Mouse (Mus musculus): ENCODE measurements at regions not wholly inside any gene's neighbourhood (a gene's known extent, or its start where the extent isn't known, plus 50 kb on each side); places are given as distances from the start of the nearest gene placed in this dataset.

GRCm38 (mm10) chr1:137591295-137591694, 584.2 kb downstream of the Ptprc start:
- Histone ChIP-seq H3K79me2 (replicated peaks; ENCODE audit: control insufficient read depth, extremely low read depth, insufficient read depth, poor library complexity, severe bottlenecking) (no peaks in the 10 kb centered on the region), H3K27me3 (replicated peaks) (no peaks in the 10 kb centered on the region), H3K4me2 (ENCODE audit: insufficient read depth, low read depth, poor library complexity, severe bottlenecking) (no peak overlapping the region), H3K9me3 (replicated peaks; ENCODE audit: low read length) (no peaks in the 10 kb centered on the region), H3K36me3 (replicated peaks in 1 of 2; ENCODE audit: control insufficient read depth in 1 of 2, insufficient read depth in 1 of 2, low read length in 1 of 2) (no peaks in the 10 kb centered on the region), H3K27ac (ENCODE audit: insufficient read depth, low read depth) (no peak overlapping the region), H3K4me3 (replicated peaks in 1 of 3; ENCODE audit: low read depth in 2 of 3, low read length in 2 of 3, poor library complexity in 1 of 3) (no peak overlapping the region), H3K4me1 (ENCODE audit: control insufficient read depth in 1 of 2, insufficient read depth in 2 of 2) (peaks cover 0 to 4% of the 10 kb centered on the region in 2 experiments; a peak in 1 of 4 replicates), H3K9ac (ENCODE audit: insufficient read depth, low read depth) (no peak overlapping the region)
- dilution Hi-C loops (cut with MboI; ENCODE audit: extremely low pct_ligation_motif_present, extremely low pct_unique_long_range_greater_than_20kb, low sequenced_read_pairs): no loop called here
- TF ChIP-seq BHLHE40 (IDR thresholded peaks at IDR 0.05; ENCODE audit: low read depth, low read length): no peak
- no peak for TF ChIP-seq ZKSCAN1 (IDR thresholded peaks at IDR 0.05; ENCODE audit: borderline replicate concordance, low read depth, low read length)
- TF ChIP-seq CHD1 (IDR thresholded peaks at IDR 0.05; ENCODE audit: low read depth, low read length): no peak
- no peak for TF ChIP-seq SMC3 (IDR thresholded peaks at IDR 0.05; ENCODE audit: low read depth, low read length)
- TF ChIP-seq IRF4 (IDR thresholded peaks at IDR 0.05; ENCODE audit: low read depth, low read length): no peak
- no peak for TF ChIP-seq HCFC1 (IDR thresholded peaks at IDR 0.05; ENCODE audit: low read depth, low read length)
- TF ChIP-seq ETS1 (conservative IDR thresholded peaks at IDR 0.05; ENCODE audit: low read depth, low read length): no peak
- TF ChIP-seq RAD21 (IDR thresholded peaks at IDR 0.05; ENCODE audit: low read depth, low read length): no peak
- no peak for TF ChIP-seq POLR2AphosphoS2 (IDR thresholded peaks at IDR 0.05; ENCODE audit: low read depth, low read length)
- TF ChIP-seq TBP (conservative IDR thresholded peaks at IDR 0.05; ENCODE audit: low read depth, low read length): no peak
- TF ChIP-seq PAX5 (IDR thresholded peaks at IDR 0.05; ENCODE audit: low read length): no peak
- no peak for TF ChIP-seq POLR2A (IDR thresholded peaks at IDR 0.05; ENCODE audit: low read depth, low read length)
- TF ChIP-seq ELF1 (IDR thresholded peaks at IDR 0.05; ENCODE audit: low read depth, low read length): no peak
- TF ChIP-seq RCOR1 (conservative IDR thresholded peaks at IDR 0.05; ENCODE audit: low read depth, low read length): no peak
- TF ChIP-seq MAFK (IDR thresholded peaks at IDR 0.05; ENCODE audit: insufficient replicate concordance, low read length): no peak
- no peak for TF ChIP-seq USF1 (IDR thresholded peaks at IDR 0.05; ENCODE audit: low read depth, low read length)
- TF ChIP-seq MXI1 (IDR thresholded peaks at IDR 0.05; ENCODE audit: low read depth, low read length): no peak
- no peak for TF ChIP-seq ZC3H11A (IDR thresholded peaks at IDR 0.05; ENCODE audit: low read depth, low read length)
- TF ChIP-seq TCF12 (IDR thresholded peaks at IDR 0.05; ENCODE audit: low read depth, low read length): no peak
- no peak for TF ChIP-seq MAZ (IDR thresholded peaks at IDR 0.05; ENCODE audit: low read depth, low read length)
- no peak for DNase-seq (ENCODE audit: extremely low read depth)
- in situ Hi-C loops (cut with MboI; ENCODE audit: low pct_ligation_motif_present, low pct_unique_long_range_greater_than_20kb, low sequenced_read_pairs): no loop called here
